Mouse (Mus musculus): ENCODE measurements at regions not wholly inside any gene's neighbourhood (a gene's known extent, or its start where the extent isn't known, plus 50 kb on each side); places are given as distances from the start of the nearest gene placed in this dataset.
A peak's percentile ranks its signal among the peaks of the same experiment; 100 is the strongest.

- no peak overlapping the region for H3K9ac ChIP-seq (ENCODE audit: low read length)
- H3K27me3 ChIP-seq (ENCODE audit: control insufficient read depth, insufficient read depth, low read length): no peaks in the 10 kb centered on the region
- DNase-seq (ENCODE audit: low spot score): no peak
- no peaks in the 10 kb centered on the region for H3K4me1 ChIP-seq (ENCODE audit: control insufficient read depth, insufficient read depth, low read length)
- 90% methylated on average over 4 of the region's 4 CpGs for WGBS
- H3K9me3 ChIP-seq (ENCODE audit: control insufficient read depth, low read length): no peaks in the 10 kb centered on the region; the same call in 1 of the 2 replicates
- H3K4me3 ChIP-seq (ENCODE audit: low read depth, low read length): no peak overlapping the region
- no peak overlapping the region for H3K4me2 ChIP-seq (ENCODE audit: low read depth, severe bottlenecking)
- ATAC-seq (ENCODE audit: insufficient number of reproducible peaks, low FRiP score, low TSS enrichment, low read depth): no peak
- no peaks in the 10 kb centered on the region for H3K36me3 ChIP-seq (ENCODE audit: control insufficient read depth, insufficient read depth, low read length)
- H3K27ac ChIP-seq (replicated peaks; ENCODE audit: low read depth, low read length): no peak overlapping the region
Observed at GRCm38 (mm10) chr1:4570730-4571129, 237.0 kb upstream of the Gm37988 start.

GRCm38 (mm10) chr1:4571299-4572202 is 236.1 kb upstream of the Gm37988 start:
- Histone ChIP-seq H3K4me2 (ENCODE audit: low read depth, severe bottlenecking) (peak overlapping the region; percentile 48), H3K36me3 (ENCODE audit: control insufficient read depth, insufficient read depth, low read length) (no peaks in the 10 kb centered on the region), H3K27ac (replicated peaks; ENCODE audit: low read depth, low read length) (peak overlapping the region; percentile 80), H3K9ac (ENCODE audit: low read length) (peak overlapping the region; percentile 84), H3K27me3 (ENCODE audit: control insufficient read depth, insufficient read depth, low read length) (no peaks in the 10 kb centered on the region), H3K4me3 (ENCODE audit: low read depth, low read length) (peak overlapping the region; percentile 40), H3K9me3 (ENCODE audit: control insufficient read depth, low read length) (no peaks in the 10 kb centered on the region; the same call in 1 of the 2 replicates), H3K4me1 (ENCODE audit: control insufficient read depth, insufficient read depth, low read length) (no peaks in the 10 kb centered on the region)
- under 1% methylated on average over 56 of the region's 58 CpGs for WGBS
- peak; percentile 87 for DNase-seq (ENCODE audit: low spot score)
- ATAC-seq (ENCODE audit: insufficient number of reproducible peaks, low FRiP score, low TSS enrichment, low read depth): peak; percentile 94

- DNase-seq (ENCODE audit: low spot score): no peak
- H3K27ac ChIP-seq (replicated peaks; ENCODE audit: low read depth, low read length): peak overlapping the region; percentile 80; the same call in 1 of the 2 replicates
- WGBS: 36% methylated on average over 3 of the region's 3 CpGs
- no peaks in the 10 kb centered on the region for H3K27me3 ChIP-seq (ENCODE audit: control insufficient read depth, insufficient read depth, low read length)
- H3K4me3 ChIP-seq (ENCODE audit: low read depth, low read length): no peak overlapping the region
- no peaks in the 10 kb centered on the region for H3K36me3 ChIP-seq (ENCODE audit: control insufficient read depth, insufficient read depth, low read length)
- H3K4me2 ChIP-seq (ENCODE audit: low read depth, severe bottlenecking): peak overlapping the region; percentile 48; the same call in 1 of the 2 replicates
- no peaks in the 10 kb centered on the region; the same call in 1 of the 2 replicates for H3K9me3 ChIP-seq (ENCODE audit: control insufficient read depth, low read length)
- ATAC-seq (ENCODE audit: insufficient number of reproducible peaks, low FRiP score, low TSS enrichment, low read depth): no peak; the same call in 1 of the 2 replicates
- H3K9ac ChIP-seq (ENCODE audit: low read length): peak overlapping the region; percentile 84; the same call in 1 of the 2 replicates
- no peaks in the 10 kb centered on the region for H3K4me1 ChIP-seq (ENCODE audit: control insufficient read depth, insufficient read depth, low read length)
Observed at GRCm38 (mm10) chr1:4572311-4572710, 235.4 kb upstream of the Gm37988 start.

- Histone ChIP-seq H3K27ac (replicated peaks; ENCODE audit: low read depth, low read length) (no peak overlapping the region), H3K36me3 (ENCODE audit: control insufficient read depth, insufficient read depth, low read length) (no peaks in the 10 kb centered on the region), H3K4me2 (ENCODE audit: low read depth, severe bottlenecking) (no peak overlapping the region), H3K9me3 (ENCODE audit: control insufficient read depth, low read length) (no peaks in the 10 kb centered on the region), H3K27me3 (ENCODE audit: control insufficient read depth, insufficient read depth, low read length) (no peaks in the 10 kb centered on the region), H3K4me1 (ENCODE audit: control insufficient read depth, insufficient read depth, low read length) (no peaks in the 10 kb centered on the region), H3K4me3 (ENCODE audit: low read depth, low read length) (no peak overlapping the region), H3K9ac (ENCODE audit: low read length) (no peak overlapping the region)
- WGBS: 67% methylated on average over 1 of the region's 1 CpGs
- ATAC-seq (ENCODE audit: insufficient number of reproducible peaks, low FRiP score, low TSS enrichment, low read depth): no peak
- DNase-seq (ENCODE audit: low spot score): no peak
Observed at GRCm38 (mm10) chr1:4574101-4574500, 233.6 kb upstream of the Gm37988 start.

GRCm38 (mm10) chr1:4576957-4577356 is 230.7 kb upstream of the Gm37988 start:
- Histone ChIP-seq H3K4me2 (ENCODE audit: low read depth, severe bottlenecking) (no peak overlapping the region), H3K27me3 (ENCODE audit: control insufficient read depth, insufficient read depth, low read length) (no peaks in the 10 kb centered on the region), H3K36me3 (ENCODE audit: control insufficient read depth, insufficient read depth, low read length) (no peaks in the 10 kb centered on the region), H3K9me3 (ENCODE audit: control insufficient read depth, low read length) (no peaks in the 10 kb centered on the region), H3K4me1 (ENCODE audit: control insufficient read depth, insufficient read depth, low read length) (no peaks in the 10 kb centered on the region), H3K9ac (ENCODE audit: low read length) (no peak overlapping the region), H3K27ac (replicated peaks; ENCODE audit: low read depth, low read length) (no peak overlapping the region), H3K4me3 (ENCODE audit: low read depth, low read length) (no peak overlapping the region)
- WGBS: 63% methylated on average over 1 of the region's 1 CpGs
- DNase-seq (ENCODE audit: low spot score) (no peak), ATAC-seq (ENCODE audit: insufficient number of reproducible peaks, low FRiP score, low TSS enrichment, low read depth) (no peak)

GRCm38 (mm10) chr1:4582534-4582933 is 225.2 kb upstream of the Gm37988 start:
- Histone ChIP-seq H3K4me1 (ENCODE audit: control insufficient read depth, insufficient read depth, low read length) (no peaks in the 10 kb centered on the region), H3K9me3 (ENCODE audit: control insufficient read depth, low read length) (no peaks in the 10 kb centered on the region), H3K27ac (replicated peaks; ENCODE audit: low read depth, low read length) (no peak overlapping the region), H3K4me2 (ENCODE audit: low read depth, severe bottlenecking) (no peak overlapping the region), H3K27me3 (ENCODE audit: control insufficient read depth, insufficient read depth, low read length) (no peaks in the 10 kb centered on the region), H3K9ac (ENCODE audit: low read length) (no peak overlapping the region), H3K4me3 (ENCODE audit: low read depth, low read length) (no peak overlapping the region), H3K36me3 (ENCODE audit: control insufficient read depth, insufficient read depth, low read length) (no peaks in the 10 kb centered on the region)
- ATAC-seq (ENCODE audit: insufficient number of reproducible peaks, low FRiP score, low TSS enrichment, low read depth): no peak
- DNase-seq (ENCODE audit: low spot score): no peak

GRCm38 (mm10) chr1:4597856-4598255 is 209.8 kb upstream of the Gm37988 start:
- no peaks in the 10 kb centered on the region for H3K9me3 ChIP-seq (ENCODE audit: control insufficient read depth, low read length)
- no peaks in the 10 kb centered on the region for H3K27me3 ChIP-seq (ENCODE audit: control insufficient read depth, insufficient read depth, low read length)
- ATAC-seq (ENCODE audit: insufficient number of reproducible peaks, low FRiP score, low TSS enrichment, low read depth) (no peak), DNase-seq (ENCODE audit: low spot score) (no peak)
- H3K36me3 ChIP-seq (ENCODE audit: control insufficient read depth, insufficient read depth, low read length): no peaks in the 10 kb centered on the region
- no peaks in the 10 kb centered on the region for H3K4me1 ChIP-seq (ENCODE audit: control insufficient read depth, insufficient read depth, low read length)
- WGBS: 84% methylated on average over 3 of the region's 3 CpGs
- no peak overlapping the region for H3K9ac ChIP-seq (ENCODE audit: low read length)
- no peak overlapping the region for H3K4me3 ChIP-seq (ENCODE audit: low read depth, low read length)
- no peak overlapping the region for H3K27ac ChIP-seq (replicated peaks; ENCODE audit: low read depth, low read length)
- H3K4me2 ChIP-seq (ENCODE audit: low read depth, severe bottlenecking): no peak overlapping the region

GRCm38 (mm10) chr1:4598425-4598824 is 209.3 kb upstream of the Gm37988 start:
- DNase-seq (ENCODE audit: low spot score): no peak

More at GRCm38 (mm10) chr1:4598425-4598824, 209.3 kb upstream of the Gm37988 start:
- H3K9ac ChIP-seq (ENCODE audit: low read length): no peak overlapping the region
- WGBS: 29% methylated on average over 3 of the region's 3 CpGs
- no peaks in the 10 kb centered on the region for H3K9me3 ChIP-seq (ENCODE audit: control insufficient read depth, low read length)
- no peak overlapping the region for H3K4me2 ChIP-seq (ENCODE audit: low read depth, severe bottlenecking)
- no peak for ATAC-seq (ENCODE audit: insufficient number of reproducible peaks, low FRiP score, low TSS enrichment, low read depth)
- no peak overlapping the region for H3K4me3 ChIP-seq (ENCODE audit: low read depth, low read length)
- no peaks in the 10 kb centered on the region for H3K27me3 ChIP-seq (ENCODE audit: control insufficient read depth, insufficient read depth, low read length)
- H3K27ac ChIP-seq (replicated peaks; ENCODE audit: low read depth, low read length): no peak overlapping the region
- no peaks in the 10 kb centered on the region for H3K36me3 ChIP-seq (ENCODE audit: control insufficient read depth, insufficient read depth, low read length)
- no peaks in the 10 kb centered on the region for H3K4me1 ChIP-seq (ENCODE audit: control insufficient read depth, insufficient read depth, low read length)

Measured in limb, embryonic 11.5 days (tissue).